Mouse (Mus musculus) MEL (cell line): Measurements from ENCODE around the gene Mid1.

Experiments used
- CHD2 ChIP-seq: IDR thresholded peaks from 2 replicates; pipeline ENCODE4 v1.6.1; 2011; ENCODE audit warnings: low read length, improper control_type of control experiment
- CTCF ChIP-seq, 3 experiments: IDR thresholded peaks in 2 of 3; conservative IDR thresholded peaks in 1 of 3; 2 replicates each; pipeline ENCODE4 v1.5.1; 2011 to 2012; ENCODE audit warnings: low read length in 3 of 3, low read depth in 2 of 3, mild to moderate bottlenecking in 2 of 3, improper control_type of control experiment in 1 of 3, inconsistent platforms in 1 of 3, mixed read lengths in 1 of 3, moderate library complexity in 1 of 3; ENCODE audit not compliant: control insufficient read depth in 1 of 3, insufficient read depth in 1 of 3, poor library complexity in 1 of 3, severe bottlenecking in 1 of 3
- TAL1 ChIP-seq: IDR thresholded peaks from 2 replicates; pipeline ENCODE4 v1.6.1; 2012; ENCODE audit warnings: mild to moderate bottlenecking, inconsistent platforms, low read length, moderate library complexity, mixed read lengths

DNA sequence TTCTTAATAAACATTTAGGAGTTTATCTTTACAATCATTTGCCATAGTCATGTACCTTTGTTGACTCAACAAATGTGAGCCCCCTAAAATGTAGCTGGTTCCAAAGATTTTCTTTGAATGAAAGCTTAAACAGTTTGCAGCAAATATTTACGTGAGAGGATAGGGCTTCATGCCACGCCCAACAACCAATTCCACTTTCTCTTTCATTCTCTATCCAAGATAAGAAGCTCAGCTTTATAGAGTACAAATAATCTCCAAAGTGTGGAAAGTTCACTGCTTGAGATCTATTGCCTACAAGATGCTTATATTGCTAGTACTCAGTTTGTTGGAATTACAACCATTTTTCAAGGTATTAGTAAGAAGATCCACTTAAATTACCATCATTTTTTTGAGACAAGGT lies 207.6 kb downstream of the Mid1 start:
- TF ChIP-seq CTCF (IDR thresholded peaks at IDR 0.05 in 2 of 3, conservative IDR thresholded peaks at IDR 0.05 in 1 of 3; ENCODE audit: control insufficient read depth in 1 of 3, insufficient read depth in 1 of 3, low read depth in 2 of 3, low read length in 3 of 3, poor library complexity in 1 of 3, severe bottlenecking in 1 of 3) (no peak), TAL1 (no peak), CHD2 (no peak)
